Mouse (Mus musculus): ENCODE measurements around the gene Prkg1. TPM values are rescaled to one million over a fixed set of nuclear protein-coding genes. Genes with fewer than 3 reads are reported as not detected.
"Not testable (repeated sequence)": the region's sequence is repeated elsewhere in the genome, so short reads cannot be mapped to it uniquely, and the experiment has no call there.

Gene Prkg1
- total and polyA plus RNA-seq, 2 experiments from 2014 or later: 5.1 to 9.9 TPM

DNA sequence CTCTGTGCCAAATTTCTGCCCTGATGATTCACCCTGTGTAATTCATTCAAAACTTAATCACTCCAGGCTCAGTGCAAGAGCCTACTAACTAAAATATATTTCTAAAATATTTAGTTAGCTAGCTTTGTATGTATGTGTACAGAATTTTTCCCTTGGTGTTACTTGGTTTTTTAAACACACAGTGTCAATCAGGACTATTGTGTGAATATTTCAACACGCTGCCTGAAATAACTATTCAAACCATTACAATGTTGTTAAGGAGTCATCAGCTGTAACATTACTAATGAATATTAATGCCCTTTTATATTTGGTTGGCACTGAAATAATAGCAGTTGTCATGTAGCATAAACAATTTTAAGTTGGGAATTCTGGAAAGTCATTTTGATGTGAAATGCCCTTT, 502.4 kb downstream of the Prkg1 start:
- no peaks in the 10 kb centered on the region for H3K36me3 ChIP-seq (ENCODE audit: insufficient read depth, low read length)
- TF ChIP-seq CTCF (IDR thresholded peaks at IDR 0.05): no peak
- no peak overlapping the region for H3K4me3 ChIP-seq (ENCODE audit: low read depth, low read length)
- H3K27ac ChIP-seq (ENCODE audit: low read depth, low read length): no peak overlapping the region
- H3K27me3 ChIP-seq (ENCODE audit: insufficient read depth, low read length): no peaks in the 10 kb centered on the region
- no peaks in the 10 kb centered on the region for H3K9me3 ChIP-seq (ENCODE audit: low read length)
- no peak overlapping the region for H3K4me2 ChIP-seq (ENCODE audit: low read depth, low read length, poor library complexity, severe bottlenecking)
- no peak overlapping the region for H3K9ac ChIP-seq (replicated peaks; ENCODE audit: low read length, poor library complexity, severe bottlenecking)
- 51% methylated on average over 1 of the region's 1 CpGs for WGBS
- DNase-seq (ENCODE audit: low spot score) (no peak), ATAC-seq (ENCODE audit: low FRiP score) (no peak)
- H3K4me1 ChIP-seq (ENCODE audit: insufficient read depth, low read length): no peaks in the 10 kb centered on the region

DNA sequence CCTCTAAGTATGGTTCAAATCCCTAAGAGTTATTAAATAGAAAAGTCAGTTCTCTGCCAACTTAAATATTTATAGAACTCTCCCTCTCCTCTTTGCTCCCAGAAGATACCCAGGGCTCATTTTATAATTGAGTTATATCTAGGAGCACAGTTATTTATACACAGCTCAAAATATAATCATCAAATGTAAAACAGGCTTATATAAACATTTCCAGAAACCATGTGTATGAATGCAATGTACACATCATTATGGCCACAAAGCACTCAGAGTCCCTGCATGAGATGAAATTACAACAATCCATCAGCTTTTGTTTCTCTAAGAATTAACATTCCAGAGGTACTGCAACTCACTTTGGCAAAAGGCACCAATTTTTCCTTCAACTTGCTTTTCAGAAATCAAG, 504.3 kb downstream of the Prkg1 start:
- ATAC-seq (ENCODE audit: low FRiP score) (no peak), DNase-seq (ENCODE audit: low spot score) (no peak)
- Histone ChIP-seq H3K9me3 (ENCODE audit: low read length) (no peaks in the 10 kb centered on the region), H3K27me3 (ENCODE audit: insufficient read depth, low read length) (no peaks in the 10 kb centered on the region), H3K4me2 (ENCODE audit: low read depth, low read length, poor library complexity, severe bottlenecking) (no peak overlapping the region), H3K4me1 (ENCODE audit: insufficient read depth, low read length) (no peaks in the 10 kb centered on the region), H3K4me3 (ENCODE audit: low read depth, low read length) (no peak overlapping the region), H3K36me3 (ENCODE audit: insufficient read depth, low read length) (no peaks in the 10 kb centered on the region), H3K9ac (replicated peaks; ENCODE audit: low read length, poor library complexity, severe bottlenecking) (no peak overlapping the region), H3K27ac (ENCODE audit: low read depth, low read length) (no peak overlapping the region)
- no peak for TF ChIP-seq CTCF (IDR thresholded peaks at IDR 0.05)

- H3K4me1 ChIP-seq (ENCODE audit: insufficient read depth, low read length): no peaks in the 10 kb centered on the region
- no peak overlapping the region for H3K9ac ChIP-seq (replicated peaks; ENCODE audit: low read length, poor library complexity, severe bottlenecking)
- H3K9me3 ChIP-seq (ENCODE audit: low read length): no peaks in the 10 kb centered on the region
- H3K27me3 ChIP-seq (ENCODE audit: insufficient read depth, low read length): no peaks in the 10 kb centered on the region
- DNase-seq (ENCODE audit: low spot score): no peak
- no peaks in the 10 kb centered on the region for H3K36me3 ChIP-seq (ENCODE audit: insufficient read depth, low read length)
- no peak overlapping the region for H3K27ac ChIP-seq (ENCODE audit: low read depth, low read length)
- H3K4me2 ChIP-seq (ENCODE audit: low read depth, low read length, poor library complexity, severe bottlenecking): no peak overlapping the region
- H3K4me3 ChIP-seq (ENCODE audit: low read depth, low read length): no peak overlapping the region
- no peak for TF ChIP-seq CTCF (IDR thresholded peaks at IDR 0.05)
- ATAC-seq (ENCODE audit: low FRiP score): no peak
- 82% methylated on average over 2 of the region's 2 CpGs for WGBS
Observed at GRCm38 (mm10) chr19:31255780-31256179, 509.1 kb downstream of the Prkg1 start.

- no peaks in the 10 kb centered on the region for H3K36me3 ChIP-seq (ENCODE audit: insufficient read depth, low read length)
- no peaks in the 10 kb centered on the region for H3K4me1 ChIP-seq (ENCODE audit: insufficient read depth, low read length)
- DNase-seq (ENCODE audit: low spot score) (no peak), ATAC-seq (ENCODE audit: low FRiP score) (no peak)
- no peak overlapping the region for H3K27ac ChIP-seq (ENCODE audit: low read depth, low read length)
- TF ChIP-seq CTCF (IDR thresholded peaks at IDR 0.05): no peak
- no peak overlapping the region for H3K4me3 ChIP-seq (ENCODE audit: low read depth, low read length)
- H3K4me2 ChIP-seq (ENCODE audit: low read depth, low read length, poor library complexity, severe bottlenecking): no peak overlapping the region
- H3K9ac ChIP-seq (replicated peaks; ENCODE audit: low read length, poor library complexity, severe bottlenecking): no peak overlapping the region
- H3K9me3 ChIP-seq (ENCODE audit: low read length): no peaks in the 10 kb centered on the region
- no peaks in the 10 kb centered on the region for H3K27me3 ChIP-seq (ENCODE audit: insufficient read depth, low read length)
Observed at GRCm38 (mm10) chr19:31232410-31232809, 532.4 kb downstream of the Prkg1 start.

GRCm38 (mm10) chr19:31228385-31228784, 536.4 kb downstream of the Prkg1 start:
- no peak overlapping the region for H3K9ac ChIP-seq (replicated peaks; ENCODE audit: low read length, poor library complexity, severe bottlenecking)
- H3K27me3 ChIP-seq (ENCODE audit: insufficient read depth, low read length): no peaks in the 10 kb centered on the region
- no peaks in the 10 kb centered on the region for H3K36me3 ChIP-seq (ENCODE audit: insufficient read depth, low read length)
- no peak for TF ChIP-seq CTCF (IDR thresholded peaks at IDR 0.05)
- ATAC-seq (ENCODE audit: low FRiP score) (no peak), DNase-seq (ENCODE audit: low spot score) (no peak)
- no peaks in the 10 kb centered on the region for H3K9me3 ChIP-seq (ENCODE audit: low read length)
- no peak overlapping the region for H3K4me2 ChIP-seq (ENCODE audit: low read depth, low read length, poor library complexity, severe bottlenecking)
- no peak overlapping the region for H3K27ac ChIP-seq (ENCODE audit: low read depth, low read length)
- no peaks in the 10 kb centered on the region for H3K4me1 ChIP-seq (ENCODE audit: insufficient read depth, low read length)
- H3K4me3 ChIP-seq (ENCODE audit: low read depth, low read length): no peak overlapping the region
- 70% methylated on average over 3 of the region's 3 CpGs for WGBS

DNA sequence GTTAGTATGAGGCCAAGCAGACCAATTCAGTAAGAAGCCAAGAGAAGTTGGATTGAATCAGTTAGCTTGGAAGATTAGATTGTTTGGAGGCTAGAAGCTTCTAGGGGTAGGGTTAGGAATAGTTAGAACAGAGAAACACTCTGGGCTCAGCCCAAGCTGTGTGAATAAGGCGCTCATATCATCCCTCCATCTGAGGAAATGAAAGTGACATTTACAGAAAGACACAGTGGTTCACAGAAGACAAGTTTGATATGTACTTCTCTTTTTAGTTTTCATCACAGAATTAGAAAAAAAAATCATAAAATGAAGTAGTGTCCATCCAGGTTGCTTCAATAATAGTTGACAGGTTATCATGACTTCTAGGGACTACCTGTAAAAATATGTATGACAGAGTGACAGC, 541.4 kb downstream of the Prkg1 start:
- Histone ChIP-seq H3K4me2 (ENCODE audit: low read depth, low read length, poor library complexity, severe bottlenecking) (no peak overlapping the region), H3K4me1 (ENCODE audit: insufficient read depth, low read length) (no peaks in the 10 kb centered on the region), H3K9me3 (ENCODE audit: low read length) (no peaks in the 10 kb centered on the region), H3K27ac (ENCODE audit: low read depth, low read length) (no peak overlapping the region), H3K36me3 (ENCODE audit: insufficient read depth, low read length) (no peaks in the 10 kb centered on the region), H3K4me3 (ENCODE audit: low read depth, low read length) (no peak overlapping the region), H3K27me3 (ENCODE audit: insufficient read depth, low read length) (no peaks in the 10 kb centered on the region), H3K9ac (replicated peaks; ENCODE audit: low read length, poor library complexity, severe bottlenecking) (no peak overlapping the region)
- DNase-seq (ENCODE audit: low spot score) (no peak), ATAC-seq (ENCODE audit: low FRiP score) (no peak)
- no peak for TF ChIP-seq CTCF (IDR thresholded peaks at IDR 0.05)
- WGBS: 82% methylated on average over 1 of the region's 1 CpGs

DNA sequence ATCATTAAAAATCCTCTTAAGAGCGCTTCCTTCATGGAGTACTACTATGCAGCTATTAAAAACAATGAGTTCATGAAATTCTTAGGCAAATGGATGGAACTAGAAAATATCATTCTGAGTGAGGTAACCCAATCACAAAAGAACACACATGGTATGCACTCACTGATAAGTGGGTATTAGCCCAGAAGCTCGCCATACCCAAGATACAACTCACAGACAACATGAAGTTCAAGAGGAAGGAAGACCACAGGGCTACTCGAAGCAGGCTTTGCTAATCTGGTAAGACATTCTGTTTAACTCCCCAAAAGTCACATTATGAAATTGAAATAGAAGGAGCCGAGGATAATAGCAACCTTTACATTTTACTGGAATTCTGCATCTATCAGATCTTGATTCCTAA, 545.6 kb downstream of the Prkg1 start:
- not testable (repeated sequence) for H3K36me3 ChIP-seq (ENCODE audit: insufficient read depth, low read length); H3K9ac ChIP-seq (replicated peaks; ENCODE audit: low read length, poor library complexity, severe bottlenecking); H3K4me3 ChIP-seq (ENCODE audit: low read depth, low read length); DNase-seq (ENCODE audit: low spot score); H3K27ac ChIP-seq (ENCODE audit: low read depth, low read length); H3K4me1 ChIP-seq (ENCODE audit: insufficient read depth, low read length); H3K9me3 ChIP-seq (ENCODE audit: low read length); ATAC-seq (ENCODE audit: low FRiP score); H3K27me3 ChIP-seq (ENCODE audit: insufficient read depth, low read length); H3K4me2 ChIP-seq (ENCODE audit: low read depth, low read length, poor library complexity, severe bottlenecking)
- 80% methylated on average over 4 of the region's 4 CpGs for WGBS

Measured in midbrain, postnatal 0 days (tissue).